Mouse (Mus musculus) thymus, postnatal 4 days (tissue): ENCODE data around the gene Cnot4.
A peak's percentile ranks its signal among the peaks of the same experiment; 100 is the strongest.
"Not testable (repeated sequence)": the region's sequence is repeated elsewhere in the genome, so short reads cannot be mapped to it uniquely, and the experiment has no call there.

Experiments
- DNase-seq: peaks from one replicate; pipeline ENCODE4 v3.0.0; 2021

Cnot4 gene

GRCm38 (mm10) chr6:35133579-35134488 is at the start of gene Cnot4:
Gene Cnot4 (minus strand): TSS chr6:35133724.
- DNase-seq: peak; percentile 97

GRCm38 (mm10) chr6:35179299-35179698 is 45.8 kb upstream of the Cnot4 start:
- DNase-seq: not testable (repeated sequence)

GRCm38 (mm10) chr6:35177650-35178272 is 44.2 kb upstream of the Cnot4 start:
- DNase-seq: peak; percentile 90

DNA sequence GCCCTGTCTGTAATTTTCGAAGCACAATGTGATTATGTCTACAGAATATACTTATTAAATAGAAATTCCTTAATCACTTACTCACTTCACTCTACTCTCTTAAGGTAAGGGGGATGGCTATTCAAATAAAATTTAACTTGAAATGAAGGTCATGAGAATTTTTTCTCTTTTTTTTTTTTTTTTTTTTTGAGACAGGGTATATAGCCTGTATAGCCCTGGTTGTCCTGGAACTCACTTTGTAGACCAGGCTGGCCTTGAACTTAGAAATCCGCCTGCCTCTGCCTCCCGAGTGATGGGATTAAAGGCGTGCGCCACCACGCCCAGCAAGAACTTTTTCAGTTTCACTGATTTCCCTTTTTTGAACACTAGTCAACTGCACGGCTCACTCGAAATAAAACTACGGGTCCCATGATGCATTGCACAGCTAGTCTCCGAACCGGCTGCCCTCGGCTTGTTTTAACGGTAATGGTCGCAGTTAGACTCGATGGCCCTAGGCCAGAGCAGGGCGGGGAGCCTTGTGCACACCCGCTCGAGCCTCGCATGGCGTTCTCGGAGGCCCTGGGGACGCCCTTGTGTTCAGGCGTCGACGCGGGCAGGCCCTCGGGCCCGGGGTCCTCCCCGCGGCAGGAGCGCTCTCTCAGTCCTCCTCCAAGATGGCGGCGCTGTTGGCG is 43.6 kb upstream of the Cnot4 start, which contains the start of gene Nup205:
TSS of gene Nup205 (plus strand) at position 443 of the 671 bp plus-strand sequence.
- DNase-seq: no peak

DNA sequence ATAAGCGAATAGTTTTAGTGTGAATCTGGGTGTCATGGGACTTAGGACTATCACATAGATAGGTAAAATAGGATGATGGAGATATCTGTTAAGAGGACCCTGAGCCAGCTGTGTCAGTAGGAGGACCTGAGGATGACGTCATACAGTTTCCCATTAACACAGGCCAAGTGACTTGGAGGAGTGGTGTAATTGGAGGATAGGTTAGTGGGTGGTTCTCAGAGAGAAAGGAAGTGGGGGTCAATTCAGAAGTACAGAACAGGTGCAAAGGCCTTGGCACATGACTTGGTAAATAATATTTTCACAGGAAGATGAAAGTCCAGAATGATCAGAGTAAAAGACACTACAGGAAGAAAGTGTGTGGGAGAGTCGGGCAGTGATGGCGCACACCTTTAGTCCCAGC is 39.7 kb upstream of the Cnot4 start:
- DNase-seq: no peak

- not testable (repeated sequence) for DNase-seq
These were observed 38.5 kb upstream of the Cnot4 start for GRCm38 (mm10) chr6:35172028-35172427.

DNA sequence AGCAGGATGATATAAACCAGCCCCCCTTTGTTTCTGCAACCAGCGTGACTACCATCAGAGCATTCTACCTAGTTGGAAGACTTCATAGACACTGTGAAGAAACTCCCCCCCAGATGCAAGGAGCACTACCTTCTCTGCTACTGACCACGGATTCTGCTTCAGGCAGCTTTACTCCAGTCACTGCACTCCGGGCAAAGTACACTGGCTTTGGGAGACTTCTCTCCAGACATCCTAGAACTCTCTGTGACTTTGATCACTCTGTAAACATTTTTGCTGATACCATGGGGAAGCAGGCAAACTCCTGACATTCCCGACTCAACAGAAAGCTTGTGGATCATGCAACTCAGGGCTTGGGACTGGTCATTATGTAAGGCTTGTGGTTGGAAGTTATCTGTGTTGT is 35.7 kb upstream of the Cnot4 start:
- DNase-seq: no peak

DNA sequence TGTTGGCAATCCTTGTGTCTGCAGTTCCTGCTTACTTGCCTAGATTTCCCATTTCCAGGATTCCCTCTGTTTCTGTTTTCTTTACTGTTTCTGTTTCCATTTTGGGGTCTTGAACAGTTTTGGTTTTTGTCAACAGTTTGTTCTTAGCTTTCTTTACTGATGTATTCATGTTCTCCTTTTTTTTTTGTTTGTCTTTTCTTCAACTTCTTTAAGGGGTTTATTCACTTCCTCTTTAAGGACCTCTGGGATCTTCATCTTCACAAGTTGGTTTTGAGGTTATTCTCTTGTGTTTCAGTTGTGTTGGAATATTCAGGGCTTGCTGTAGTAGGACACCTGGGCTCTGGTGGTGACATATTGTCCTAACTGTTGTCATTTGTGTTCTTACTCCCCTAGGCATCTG is 21.0 kb upstream of the Cnot4 start:
- no peak for DNase-seq

- DNase-seq: no peak
These were observed 14.3 kb upstream of the Cnot4 start for GRCm38 (mm10) chr6:35147726-35148422.

- peak; percentile 19 for DNase-seq
These were observed 12.0 kb upstream of the Cnot4 start for GRCm38 (mm10) chr6:35145569-35145968.

GRCm38 (mm10) chr6:35140351-35140750 is 6.8 kb upstream of the Cnot4 start:
- DNase-seq: no peak

- no peak for DNase-seq
These were observed 1.3 kb upstream of the Cnot4 start for GRCm38 (mm10) chr6:35134844-35135243.

GRCm38 (mm10) chr6:35133246-35133578 is 312 bp downstream of the Cnot4 start:
- no peak for DNase-seq

- peak; percentile 46 for DNase-seq
These were observed 718 bp downstream of the Cnot4 start for GRCm38 (mm10) chr6:35132806-35133205.

DNA sequence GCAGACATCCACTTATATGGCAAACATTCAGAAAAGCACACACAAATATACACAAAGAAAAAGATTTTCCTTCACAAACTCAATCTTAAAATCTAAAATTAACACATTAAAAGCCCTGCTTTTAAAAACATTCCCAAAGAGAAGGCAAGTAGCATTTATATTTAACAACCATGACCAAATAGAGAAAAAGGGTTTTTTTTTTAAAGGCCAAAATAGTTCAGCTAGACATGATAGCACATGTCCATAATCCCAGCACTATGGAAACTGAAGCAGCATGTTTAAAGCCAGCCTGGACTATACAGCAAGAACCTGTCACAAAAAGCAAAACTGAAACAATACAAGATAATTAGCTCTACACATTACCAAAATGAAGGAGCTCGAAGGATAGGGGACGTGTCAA is 11.0 kb downstream of the Cnot4 start:
- no peak for DNase-seq

DNA sequence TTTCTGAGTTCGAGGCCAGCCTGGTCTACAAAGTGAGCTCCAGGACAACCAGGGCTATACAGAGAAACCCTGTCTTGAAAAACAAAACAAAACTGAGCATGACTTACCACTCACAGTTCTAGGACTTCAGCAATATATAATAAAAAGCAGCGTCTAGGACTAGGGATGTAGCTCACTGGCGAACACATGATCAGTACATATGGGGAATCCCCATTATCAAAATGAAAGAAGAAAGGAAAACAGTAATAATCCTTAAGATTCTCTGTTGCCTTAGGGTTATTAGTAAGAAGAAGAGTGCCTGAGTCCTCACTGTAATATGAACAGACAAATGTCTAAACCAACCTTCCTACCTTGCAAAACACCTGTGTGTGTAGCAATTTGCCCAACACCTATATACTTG is 11.6 kb downstream of the Cnot4 start:
- no peak for DNase-seq

GRCm38 (mm10) chr6:35102457-35102856 is 31.1 kb downstream of the Cnot4 start:
- DNase-seq: no peak

GRCm38 (mm10) chr6:35084927-35085326 is 48.6 kb downstream of the Cnot4 start:
- no peak for DNase-seq

DNA sequence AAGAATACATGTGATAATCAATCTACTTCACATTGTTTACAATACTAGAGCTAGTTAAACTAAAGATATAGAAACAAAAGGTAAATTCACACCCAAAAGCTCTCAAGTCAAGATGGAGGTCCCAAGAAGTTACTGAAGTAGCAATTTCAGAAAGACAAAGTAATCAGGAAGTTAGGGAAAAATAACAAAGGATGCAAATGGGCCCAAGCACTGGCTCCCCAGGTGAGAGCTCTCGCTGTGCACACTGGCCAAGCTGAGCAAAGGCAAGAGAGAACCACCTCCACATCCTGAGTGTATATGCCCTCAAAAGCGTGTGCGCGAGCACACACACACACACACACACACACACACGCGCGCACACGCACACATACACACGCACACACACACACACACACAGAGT is 58.4 kb downstream of the Cnot4 start:
- no peak for DNase-seq

- DNase-seq: no peak
These were observed 62.3 kb downstream of the Cnot4 start for GRCm38 (mm10) chr6:35071261-35071660.

- no peak for DNase-seq
These were observed 71.1 kb downstream of the Cnot4 start for GRCm38 (mm10) chr6:35062446-35062845.

DNA sequence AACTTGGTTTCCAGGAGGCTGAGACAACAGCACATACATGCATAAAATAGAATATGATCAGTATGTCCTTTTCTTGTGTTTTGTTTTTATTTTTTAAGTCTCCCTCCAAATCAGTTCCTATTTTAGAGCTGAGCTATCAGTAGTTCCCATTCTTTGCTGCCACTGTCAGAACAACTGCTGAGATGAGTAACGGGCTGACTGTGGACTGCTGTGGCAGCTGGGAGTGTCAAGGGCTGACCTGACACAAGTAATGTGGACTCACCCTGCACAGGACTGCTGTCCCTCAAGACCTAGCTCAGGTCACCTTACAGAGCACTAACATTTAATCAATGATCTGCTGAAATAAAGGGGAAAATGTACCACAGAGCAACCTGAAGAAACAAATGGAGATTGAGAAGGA is 90.4 kb downstream of the Cnot4 start:
- no peak for DNase-seq

- DNase-seq: no peak
These were observed 100.2 kb downstream of the Cnot4 start for GRCm38 (mm10) chr6:35033341-35033740.
